Mouse (Mus musculus) lung, postnatal 0 days (tissue): Measurements from ENCODE around the gene Gm17349. TPM values are rescaled to one million over a fixed set of nuclear protein-coding genes. Genes with fewer than 3 reads are reported as not detected.
A peak's percentile ranks its signal among the peaks of the same experiment; 100 is the strongest.

Experiments
- ATAC-seq: fragments of 200-750 bp; cut with Nextera tagmentation; 2 replicates; pipeline ENCODE4 v1.8.0; 2017; ENCODE audit warnings: moderate library complexity
- DNase-seq: peaks from one replicate; pipeline ENCODE4 v3.0.0-alpha.2; 2016; ENCODE audit warnings: low spot score
- H3K27ac ChIP-seq: fragments of 300-500 bp; sonication (generic); 2 replicates; pipeline ENCODE4 v1.5.1; 2014; ENCODE audit warnings: antibody characterized with exemption, mild to moderate bottlenecking, low read length, mixed read lengths
- H3K27me3 ChIP-seq: fragments of 300-500 bp; sonication (generic); replicated peaks from 2 replicates; pipeline ENCODE4 v1.6.1; 2014; ENCODE audit warnings: low read length, mixed read lengths; ENCODE audit not compliant: insufficient read depth
- H3K36me3 ChIP-seq: fragments of 300-500 bp; sonication (generic); 2 replicates; pipeline ENCODE4 v1.6.1; 2014; ENCODE audit warnings: low read length, mixed read lengths; ENCODE audit not compliant: insufficient read depth
- H3K4me1 ChIP-seq: fragments of 300-500 bp; sonication (generic); 2 replicates; pipeline ENCODE4 v1.6.1; 2014; ENCODE audit warnings: antibody characterized with exemption, low read depth, low read length, mixed read lengths; ENCODE audit not compliant: insufficient read depth
- H3K4me2 ChIP-seq: fragments of 300-500 bp; sonication (generic); replicated peaks from 2 replicates; pipeline ENCODE4 v1.6.1; 2014; ENCODE audit warnings: low read depth, mild to moderate bottlenecking, low read length, moderate library complexity, mixed read lengths
- H3K4me3 ChIP-seq: fragments of 300-500 bp; sonication (generic); 2 replicates; pipeline ENCODE4 v1.5.1; 2014; ENCODE audit warnings: low read depth, low read length
- H3K9ac ChIP-seq: fragments of 300-500 bp; sonication (generic); replicated peaks from 2 replicates; pipeline ENCODE4 v1.6.1; 2014; ENCODE audit warnings: low read depth, mild to moderate bottlenecking
- H3K9me3 ChIP-seq: fragments of 300-500 bp; sonication (generic); 2 replicates; pipeline ENCODE4 v1.6.1; 2016; ENCODE audit warnings: low read length, mixed read lengths
- CTCF ChIP-seq: IDR thresholded peaks from 2 replicates; pipeline ENCODE4 v1.5.1; 2016; ENCODE audit warnings: antibody characterized with exemption, mild to moderate bottlenecking
- EP300 ChIP-seq: IDR thresholded peaks from 2 replicates; pipeline ENCODE4 v1.6.1; 2016; ENCODE audit warnings: antibody characterized with exemption, mild to moderate bottlenecking, control low read depth
- WGBS: fragments of 180-500 bp; shearing (Covaris S2); extraction: QIAGEN DNeasy Blood & Tissue Kit; methylation state at CpG from one replicate; pipeline ENCODE4 v1.1.7; 2014; 5-methylcytosine and 5-hydroxymethylcytosine counted together
- polyA plus RNA-seq: library from polyadenylated mRNA; unstranded; fragments of >200 nt; fragmentation: Nextera tagmentation; extraction: Ambion mirVana; gene quantifications from 2 replicates; pipeline ENCODE4 v1.2.1, GENCODE M21; 2015

Gm17349 gene
- polyA plus RNA-seq, 1 experiment from 2014 or later = 3.2 TPM

DNA sequence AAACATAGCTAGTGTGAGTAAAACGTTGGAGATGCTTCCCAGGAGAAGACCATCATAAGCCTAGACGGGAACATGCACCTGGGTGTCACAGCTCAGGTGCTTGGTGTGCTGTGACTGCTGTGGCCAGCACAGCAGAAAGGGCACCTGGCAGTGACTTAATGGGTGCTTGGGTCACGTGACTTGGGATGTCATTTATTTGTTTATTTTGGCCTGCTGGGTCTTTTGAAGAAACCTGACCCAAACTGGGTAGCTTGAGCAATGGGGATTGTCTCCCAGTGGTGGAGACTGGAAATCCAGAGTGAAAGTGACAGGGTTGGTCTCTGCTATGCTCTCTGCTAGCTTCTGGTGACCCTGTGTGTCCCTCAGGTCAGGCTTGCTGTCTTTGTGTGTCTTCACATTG is 6.2 kb upstream of the Gm17349 start:
- H3K27me3 ChIP-seq = no peaks in the 10 kb centered on the region
- peaks cover 40% of the 10 kb centered on the region for H3K36me3 ChIP-seq
- H3K4me2 ChIP-seq = no peak overlapping the region
- no peak overlapping the region for H3K9ac ChIP-seq
- ATAC-seq (no peak), DNase-seq (no peak)
- WGBS = 58% methylated on average over 3 of the region's 3 CpGs
- TF ChIP-seq CTCF (no peak), EP300 (no peak)
- no peaks in the 10 kb centered on the region for H3K9me3 ChIP-seq
- H3K4me1 ChIP-seq = no peaks in the 10 kb centered on the region
- H3K27ac ChIP-seq = no peak overlapping the region
- no peak overlapping the region for H3K4me3 ChIP-seq

DNA sequence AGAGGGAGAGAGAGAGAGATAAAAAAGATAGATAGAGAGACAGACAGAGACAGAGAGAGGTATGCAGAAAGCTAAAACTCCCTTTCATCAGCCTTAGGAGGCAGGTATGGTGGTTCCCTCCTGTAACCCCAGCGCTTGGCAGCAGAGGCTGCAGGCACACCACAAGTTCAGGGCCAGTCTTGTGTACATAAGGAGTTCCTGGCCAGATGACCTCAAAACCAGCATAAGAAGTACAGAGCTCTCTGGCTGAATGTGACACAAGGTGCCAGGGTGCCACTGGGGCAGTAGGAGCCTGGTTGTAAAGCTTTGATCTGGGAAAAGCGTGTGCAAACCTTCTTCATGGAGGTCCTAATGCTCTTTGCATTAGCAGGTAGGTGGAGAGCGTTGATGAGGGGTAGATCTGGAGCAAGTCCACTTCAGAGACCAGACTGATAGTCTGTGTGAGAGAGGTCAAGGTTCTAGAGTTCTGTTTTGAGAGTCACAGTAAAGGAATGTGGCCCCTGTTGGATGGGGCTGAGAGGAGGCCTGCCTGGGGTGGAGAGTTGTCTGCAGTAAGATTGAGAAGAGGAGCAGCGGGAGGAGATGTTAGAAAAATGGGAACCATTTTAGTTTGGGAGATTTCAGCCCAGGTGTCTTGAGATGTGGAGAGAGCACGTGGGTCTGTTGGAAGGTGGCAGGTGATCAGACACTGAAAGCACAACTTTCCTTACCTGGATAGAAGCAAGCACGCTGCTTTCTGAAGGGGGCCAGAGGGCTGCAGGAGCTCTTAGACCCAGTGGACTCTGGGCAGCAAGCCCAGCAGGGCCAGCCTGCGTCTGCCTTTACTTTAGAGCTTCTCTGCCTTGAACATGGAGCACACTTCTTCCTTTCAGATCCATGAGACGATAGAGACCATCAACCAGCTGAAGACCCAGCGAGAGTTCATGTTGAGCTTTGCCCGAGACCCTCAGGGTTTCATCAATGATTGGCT is 5.2 kb upstream of the Gm17349 start:
- H3K4me1 ChIP-seq = no peaks in the 10 kb centered on the region
- WGBS = 85% methylated on average over 10 of the region's 10 CpGs
- H3K27me3 ChIP-seq = no peaks in the 10 kb centered on the region
- no peak overlapping the region for H3K4me2 ChIP-seq
- no peak overlapping the region for H3K4me3 ChIP-seq
- DNase-seq (no peak), ATAC-seq (no peak)
- H3K36me3 ChIP-seq = peaks cover 40% of the 10 kb centered on the region
- no peak overlapping the region for H3K27ac ChIP-seq
- TF ChIP-seq CTCF = no peak
- TF ChIP-seq EP300 = no peak
- H3K9me3 ChIP-seq = no peaks in the 10 kb centered on the region
- H3K9ac ChIP-seq = no peak overlapping the region

DNA sequence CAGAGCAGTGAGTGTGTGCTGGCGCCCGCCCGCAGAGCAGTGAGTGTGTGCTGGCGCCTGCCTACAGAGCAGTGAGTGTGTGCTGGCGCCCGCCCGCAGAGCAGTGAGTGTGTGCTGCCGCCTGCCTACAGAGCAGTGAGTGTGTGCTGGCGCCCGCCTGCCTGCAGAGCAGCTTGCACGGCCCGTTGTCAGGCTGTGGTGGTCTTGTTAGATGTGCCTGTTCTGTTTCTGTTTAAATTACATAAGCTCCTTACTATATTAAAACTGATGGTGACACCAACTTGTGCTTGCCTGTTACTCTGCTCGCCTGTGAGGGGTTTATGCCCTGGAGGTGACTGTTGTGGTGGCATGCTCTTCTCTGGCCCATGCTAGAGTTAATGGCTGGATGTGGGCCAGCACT is 2.9 kb upstream of the Gm17349 start:
- H3K27ac ChIP-seq = no peak overlapping the region
- no peak overlapping the region for H3K9ac ChIP-seq
- H3K4me3 ChIP-seq = no peak overlapping the region
- H3K4me1 ChIP-seq = no peaks in the 10 kb centered on the region; the same call in 1 of the 2 replicates
- peaks cover 40% of the 10 kb centered on the region for H3K36me3 ChIP-seq
- WGBS = 90% methylated on average over 13 of the region's 13 CpGs
- DNase-seq (no peak), ATAC-seq (no peak)
- no peaks in the 10 kb centered on the region for H3K9me3 ChIP-seq
- no peak for TF ChIP-seq EP300
- no peak for TF ChIP-seq CTCF
- no peaks in the 10 kb centered on the region for H3K27me3 ChIP-seq
- H3K4me2 ChIP-seq = no peak overlapping the region

DNA sequence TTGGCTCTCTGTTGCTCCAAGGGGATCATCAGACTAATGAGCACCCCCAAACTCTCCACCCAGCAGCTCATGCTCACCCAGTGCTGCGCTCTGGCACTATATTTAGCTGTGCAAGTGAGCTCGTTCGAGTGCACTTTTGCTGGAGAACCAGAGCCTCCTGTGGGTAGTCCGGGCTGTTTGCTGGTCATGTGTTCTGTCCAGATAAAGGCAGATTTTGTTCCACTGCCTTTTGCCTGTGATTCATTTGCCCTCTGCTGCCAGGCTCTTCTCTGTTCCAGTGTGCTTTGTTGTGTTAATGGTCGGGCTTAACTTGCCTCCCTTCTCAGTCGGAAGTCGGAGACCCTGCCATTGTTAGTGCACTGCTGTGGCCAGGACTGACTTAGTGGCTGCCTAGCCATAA is 409 bp downstream of the Gm17349 start:
- Histone ChIP-seq H3K4me1 (peaks cover 3% of the 10 kb centered on the region; the same call in 1 of the 2 replicates), H3K9me3 (no peaks in the 10 kb centered on the region), H3K36me3 (peaks cover 19% of the 10 kb centered on the region), H3K4me3 (no peak overlapping the region), H3K9ac (no peak overlapping the region), H3K27me3 (no peaks in the 10 kb centered on the region), H3K4me2 (no peak overlapping the region), H3K27ac (peak overlapping the region; percentile 32; the same call in 1 of the 2 replicates)
- DNase-seq = no peak
- WGBS = 74% methylated on average over 7 of the region's 7 CpGs
- ATAC-seq = no peak
- TF ChIP-seq CTCF = no peak; the same call in 1 of the 2 replicates
- no peak for TF ChIP-seq EP300

DNA sequence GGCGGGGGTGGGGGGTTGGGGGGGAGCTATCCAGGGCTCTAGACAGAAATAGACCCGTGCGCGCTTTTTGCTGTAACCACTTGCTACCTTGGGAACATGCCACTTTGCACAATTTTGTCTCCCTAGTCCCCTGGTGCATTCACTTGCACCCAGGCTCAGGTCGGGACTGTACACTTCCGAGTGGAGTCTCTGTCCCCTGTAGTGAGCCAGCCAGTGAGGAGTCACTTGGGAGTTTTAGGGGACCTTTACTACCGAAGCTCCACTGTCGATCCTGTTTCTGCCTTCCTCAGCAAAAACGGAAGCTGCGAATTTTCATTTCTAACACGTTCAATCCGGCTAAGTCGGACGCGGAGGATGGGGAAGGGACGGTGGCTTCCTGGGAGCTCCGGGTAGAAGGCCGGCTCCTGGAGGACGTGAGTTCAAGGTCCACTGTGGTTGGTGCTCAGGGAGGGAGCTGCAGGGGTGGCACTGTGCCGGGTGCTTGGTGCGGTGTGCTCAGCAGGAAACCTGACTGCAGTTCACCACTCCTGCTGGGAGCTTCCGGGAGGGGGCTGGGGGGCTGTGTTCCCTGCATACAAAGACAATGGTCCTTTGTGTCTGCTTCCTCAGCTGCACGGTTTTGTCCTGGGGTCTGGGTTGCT is 1.1 kb downstream of the Gm17349 start:
- no peak overlapping the region for H3K9ac ChIP-seq
- no peaks in the 10 kb centered on the region for H3K9me3 ChIP-seq
- TF ChIP-seq EP300 = no peak
- no peak for TF ChIP-seq CTCF
- H3K4me1 ChIP-seq = peaks cover 3% of the 10 kb centered on the region; the same call in 1 of the 2 replicates
- H3K27ac ChIP-seq = no peak overlapping the region
- 48% methylated on average over 23 of the region's 23 CpGs for WGBS
- no peak for ATAC-seq
- DNase-seq = no peak
- peaks cover 17% of the 10 kb centered on the region for H3K36me3 ChIP-seq
- H3K27me3 ChIP-seq = no peaks in the 10 kb centered on the region
- H3K4me2 ChIP-seq = no peak overlapping the region
- H3K4me3 ChIP-seq = no peak overlapping the region

DNA sequence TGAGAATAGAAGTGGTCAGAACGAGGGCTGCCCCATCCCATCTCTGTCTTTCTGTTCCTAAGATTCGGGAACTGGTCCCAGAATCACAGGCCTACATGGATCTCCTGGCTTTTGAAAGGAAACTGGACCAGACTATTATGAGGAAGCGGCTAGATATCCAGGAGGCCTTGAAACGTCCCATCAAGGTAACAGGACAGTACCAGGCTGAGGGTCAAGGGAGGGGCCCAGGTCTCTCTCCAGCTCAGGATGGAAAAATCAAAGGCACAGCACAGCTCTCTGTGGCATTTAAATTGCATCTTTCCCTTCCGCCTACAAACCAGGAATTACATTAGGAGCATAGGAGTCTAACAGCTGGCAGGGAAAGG is 1.6 kb downstream of the Gm17349 start:
- DNase-seq (no peak), ATAC-seq (no peak)
- H3K4me3 ChIP-seq = no peak overlapping the region
- H3K27me3 ChIP-seq = no peaks in the 10 kb centered on the region
- TF ChIP-seq CTCF (no peak), EP300 (no peak)
- H3K4me2 ChIP-seq = no peak overlapping the region
- no peak overlapping the region for H3K9ac ChIP-seq
- H3K36me3 ChIP-seq = peaks cover 12% of the 10 kb centered on the region
- 78% methylated on average over 5 of the region's 5 CpGs for WGBS
- H3K27ac ChIP-seq = no peak overlapping the region
- H3K9me3 ChIP-seq = no peaks in the 10 kb centered on the region
- H3K4me1 ChIP-seq = peaks cover 3% of the 10 kb centered on the region; the same call in 1 of the 2 replicates
